In genomic region chr9:21865673-21866398, GRCm38 (mm10) we compare ENCODE assay signal across 14 mouse cellular contexts. TPM values are rescaled to one million over a fixed set of nuclear protein-coding genes. Genes with fewer than 3 reads are reported as not detected.
DNase-seq lines count a peak whose midpoint lies in the region; ATAC-seq and TF ChIP-seq lines count a peak whose summit lies in the region.
"Had no signal": no experiment of that assay in that cellular context is flagged by ENCODE, and none has a peak within 500 bp of the region (broad histone marks: within the 10 kb centered on the region; RNA-seq: fewer than 3 reads in every experiment).

No protein-coding gene starts in this region.

- DNase-seq in heart, adult 18-20 months: no peak
- DNase-seq in layer of hippocampus, adult 2 months (ENCODE audit: low spot score in 2 of 2): no peak
- DNase-seq in layer of hippocampus, postnatal 10 days (ENCODE audit: low spot score in 2 of 2): no peak
- DNase-seq in ES-E14 (ENCODE audit: low read depth, low spot score): no peak
- DNase-seq in urinary bladder, postnatal 14 days (ENCODE audit: low spot score): no peak
- DNase-seq: adrenal gland, postnatal 25 days; cerebellum, postnatal 36 days; right cerebral cortex, adult 18-20 months had no signal

- 63% methylated on average over 5 of the region's 5 CpGs for WGBS in heart, embryonic 12.5 days

- no peak for TF ChIP-seq CTCF in layer of hippocampus, adult 2 months (conservative IDR thresholded peaks at IDR 0.05)
- TF ChIP-seq CTCF in cortical plate, adult 2 months (IDR thresholded peaks at IDR 0.05; ENCODE audit: extremely low read depth, insufficient read depth, low read length): no peak

- no peak overlapping the region for H3K4me3 ChIP-seq in heart, embryonic 12.5 days
- no peak overlapping the region for H3K4me3 ChIP-seq in layer of hippocampus, adult 2 months
- H3K4me3 ChIP-seq in ES-E14 (ENCODE audit: insufficient read depth in 1 of 2, low read depth in 1 of 2, low read length in 2 of 2, poor library complexity in 1 of 2, severe bottlenecking in 1 of 2): no peak overlapping the region
- no peak overlapping the region for H3K4me3 ChIP-seq in cortical plate, adult 2 months (ENCODE audit: insufficient read depth, low read length)
- H3K4me3 ChIP-seq: midbrain, embryonic 13.5 days had no signal

- H3K4me2 ChIP-seq in heart, embryonic 12.5 days: no peak overlapping the region
- H3K4me2 ChIP-seq: midbrain, embryonic 13.5 days had no signal

- H3K27me3 ChIP-seq in heart, embryonic 12.5 days (replicated peaks): no peaks in the 10 kb centered on the region
- H3K27me3 ChIP-seq: midbrain, embryonic 13.5 days had no signal

- in situ Hi-C loops in ES-E14 (cut with MboI; ENCODE audit: low sequenced_read_pairs in 2 of 2, unreplicated experiment in 2 of 2): no loop called here

- no peak for ATAC-seq in heart, embryonic 12.5 days (ENCODE audit: insufficient number of reproducible peaks, low FRiP score)
- ATAC-seq: midbrain, embryonic 13.5 days had no signal

- no peak for TF ChIP-seq POLR2A in cortical plate, adult 2 months (IDR thresholded peaks at IDR 0.05; ENCODE audit: extremely low read depth, insufficient read depth, low read length)

- no peaks in the 10 kb centered on the region for H3K36me3 ChIP-seq in heart, embryonic 12.5 days
- no peaks in the 10 kb centered on the region for H3K36me3 ChIP-seq in ES-E14 (ENCODE audit: control insufficient read depth, insufficient read depth, low read length, poor library complexity, severe bottlenecking)
- H3K36me3 ChIP-seq: midbrain, embryonic 13.5 days had no signal

- no peak overlapping the region for H3K9ac ChIP-seq in heart, embryonic 12.5 days
- peak overlapping the region; percentile 23; the same call in 1 of the 2 replicates for H3K9ac ChIP-seq in ES-E14 (ENCODE audit: insufficient read depth, low read depth, low read length, poor library complexity, severe bottlenecking)
- H3K9ac ChIP-seq: midbrain, embryonic 13.5 days had no signal

- H3K27ac ChIP-seq in heart, embryonic 12.5 days (ENCODE audit: poor library complexity, severe bottlenecking): peak overlapping the region; percentile 17; the same call in 1 of the 2 replicates
- H3K27ac ChIP-seq in layer of hippocampus, adult 2 months: peak overlapping the region; percentile 61; the same call in 1 of the 2 replicates
- H3K27ac ChIP-seq in ES-E14 (ENCODE audit: insufficient read depth, low read depth, low read length, poor library complexity, severe bottlenecking): 0 out of 2 replicates have a peak overlapping the region, but pooled peaks have one; percentile 35
- H3K27ac ChIP-seq in cortical plate, adult 2 months (ENCODE audit: insufficient read depth, low read length): peak overlapping the region; percentile 40; the same call in 1 of the 2 replicates
- H3K27ac ChIP-seq: midbrain, embryonic 13.5 days had no signal

- no peaks in the 10 kb centered on the region for H3K4me1 ChIP-seq in heart, embryonic 12.5 days (replicated peaks)
- H3K4me1 ChIP-seq in ES-E14 (ENCODE audit: control insufficient read depth in 2 of 2, insufficient read depth in 2 of 2, low read length in 2 of 2, poor library complexity in 1 of 2): peaks cover 0 to 23% of the 10 kb centered on the region in 2 experiments; a peak in 2 of 4 replicates
- 0 out of 2 replicates have a peak, but pooled peaks cover 1% of the 10 kb centered on the region for H3K4me1 ChIP-seq in cortical plate, adult 2 months (ENCODE audit: control insufficient read depth, insufficient read depth, low read length)
- H3K4me1 ChIP-seq: midbrain, embryonic 13.5 days had no signal

- H3K9me3 ChIP-seq in heart, embryonic 12.5 days (replicated peaks): no peaks in the 10 kb centered on the region; the same call in 1 of the 2 replicates
- no peaks in the 10 kb centered on the region for H3K9me3 ChIP-seq in ES-E14 (ENCODE audit: control insufficient read depth, insufficient read depth, low read depth, low read length)

TF ChIP-seq in ES-E14, 5 proteins besides CTCF, POLR2A, EP300 and RAD21:
- TF ChIP-seq CHD2 (IDR thresholded peaks at IDR 0.05; ENCODE audit: low read depth, low read length): no peak
- no peak for TF ChIP-seq ZC3H11A (IDR thresholded peaks at IDR 0.05; ENCODE audit: borderline replicate concordance, low read depth, low read length)
- TF ChIP-seq HCFC1 (IDR thresholded peaks at IDR 0.05; ENCODE audit: borderline replicate concordance, insufficient read depth, low read length): no peak
- TF ChIP-seq MAFK (IDR thresholded peaks at IDR 0.05; ENCODE audit: insufficient read depth, low read depth, low read length): no peak
- no peak for TF ChIP-seq ZNF384 (IDR thresholded peaks at IDR 0.05; ENCODE audit: low read depth, low read length)

RNA-seq across cellular contexts. Expression of gene Dock6, which starts 13.4 kb away (rescaled TPM):
- polyA plus RNA-seq in heart, embryonic 12.5 days (2016; fragmentation: Nextera tagmentation; extraction: Ambion mirVana): 52.3 and 59.0 TPM in 2 replicates
- total RNA-seq in heart, adult 18-20 months (2021): 10 to 100 TPM; 24.3 to 24.6 TPM
- total RNA-seq in layer of hippocampus, adult 2 months (2021): 10 to 100 TPM; 12.2 to 13.6 TPM
- total RNA-seq in layer of hippocampus, postnatal 10 days (2021): 10 to 100 TPM; 32.6 to 34.5 TPM
- total RNA-seq in ES-E14 (2012; rRNA removed): 45.4 and 144 TPM in 2 replicates
- polyA plus RNA-seq in cortical plate, adult 2 months (2012; rRNA removed): 42.3 and 42.6 TPM in 2 replicates

RNA-seq across cellular contexts. Expression of gene Angptl8, which starts 30.5 kb away (rescaled TPM):
- polyA plus RNA-seq in heart, embryonic 12.5 days (2016; fragmentation: Nextera tagmentation; extraction: Ambion mirVana): 1.7 and 1.9 TPM in 2 replicates
- under 1 TPM in 1 of 2 experiments, not detected in 1; 0.69 TPM for total RNA-seq in heart, adult 18-20 months (2021)
- total RNA-seq in layer of hippocampus, adult 2 months (2021): not detected
- not detected for total RNA-seq in layer of hippocampus, postnatal 10 days (2021)
- total RNA-seq in ES-E14 (2012; rRNA removed): 0.48 TPM in 1 of 2 replicates, not detected in the other
- not detected in 2 replicates for polyA plus RNA-seq in cortical plate, adult 2 months (2012; rRNA removed)
- total RNA-seq: CH12.LX; layer of hippocampus, postnatal 14 days; neutrophil, adult 5-6 weeks had no signal

RNA-seq across cellular contexts. Expression of gene Rab3d, which starts 52.2 kb away (rescaled TPM):
- 10.5 and 12.2 TPM in 2 replicates for polyA plus RNA-seq in heart, embryonic 12.5 days (2016; fragmentation: Nextera tagmentation; extraction: Ambion mirVana)
- total RNA-seq in heart, adult 18-20 months (2021): 10 to 100 TPM; 16.2 to 18.2 TPM
- total RNA-seq in layer of hippocampus, adult 2 months (2021): 10 to 100 TPM; 16.7 to 18.8 TPM
- total RNA-seq in layer of hippocampus, postnatal 10 days (2021): 10 to 100 TPM; 30.4 to 36.7 TPM
- total RNA-seq in ES-E14 (2012; rRNA removed): 4.4 and 9.5 TPM in 2 replicates
- polyA plus RNA-seq in cortical plate, adult 2 months (2012; rRNA removed): 14.3 and 15.6 TPM in 2 replicates
